Mouse (Mus musculus) liver, postnatal 0 days (tissue): ENCODE data around the gene Chst3. TPM values are rescaled to one million over a fixed set of nuclear protein-coding genes. Genes with fewer than 3 reads are reported as not detected.
A peak's percentile ranks its signal among the peaks of the same experiment; 100 is the strongest.
"Not testable (repeated sequence)": the region's sequence is repeated elsewhere in the genome, so short reads cannot be mapped to it uniquely, and the experiment has no call there.

Experiments
- ATAC-seq: fragments of 200-750 bp; cut with Nextera tagmentation; 2 replicates; pipeline ENCODE4 v1.8.0; 2017; ENCODE audit warnings: mild to moderate bottlenecking, moderate library complexity
- DNase-seq: peaks from one replicate; pipeline ENCODE4 v3.0.0-alpha.2; 2016
- H3K27ac ChIP-seq: fragments of 300-500 bp; sonication (generic); 2 replicates; pipeline ENCODE4 v1.5.1; 2014; ENCODE audit warnings: antibody characterized with exemption, moderate library complexity, mild to moderate bottlenecking, low read depth
- H3K27me3 ChIP-seq: fragments of 300-500 bp; sonication (generic); 2 replicates; pipeline ENCODE4 v1.6.1; 2014; ENCODE audit warnings: low read length, control low read depth, mixed read lengths; ENCODE audit not compliant: insufficient read depth
- H3K36me3 ChIP-seq: fragments of 300-500 bp; sonication (generic); replicated peaks from 2 replicates; pipeline ENCODE4 v1.6.1; 2014; ENCODE audit warnings: mild to moderate bottlenecking, control low read depth, low read length, moderate library complexity, mixed read lengths; ENCODE audit not compliant: insufficient read depth
- H3K4me1 ChIP-seq: fragments of 300-500 bp; sonication (generic); 2 replicates; pipeline ENCODE4 v1.6.1; 2014; ENCODE audit warnings: antibody characterized with exemption, mild to moderate bottlenecking, control low read depth; ENCODE audit not compliant: insufficient read depth
- H3K4me2 ChIP-seq: fragments of 300-500 bp; sonication (generic); 2 replicates; pipeline ENCODE4 v1.6.1; 2014; ENCODE audit warnings: low read depth, mild to moderate bottlenecking, low read length, moderate library complexity, mixed read lengths
- H3K4me3 ChIP-seq: fragments of 300-500 bp; sonication (generic); 2 replicates; pipeline ENCODE4 v1.5.1; 2014; ENCODE audit warnings: low read depth, low read length
- H3K9ac ChIP-seq: fragments of 300-500 bp; sonication (generic); replicated peaks from 2 replicates; pipeline ENCODE4 v1.6.1; 2014; ENCODE audit warnings: mild to moderate bottlenecking, moderate library complexity
- H3K9me3 ChIP-seq: fragments of 300-500 bp; sonication (generic); 2 replicates; pipeline ENCODE4 v1.6.1; 2016; ENCODE audit warnings: mild to moderate bottlenecking, control low read depth, low read length, mixed read lengths
- CTCF ChIP-seq: sonication (generic); IDR thresholded peaks from 2 replicates; pipeline ENCODE4 v1.5.1; 2016; ENCODE audit warnings: antibody characterized with exemption, low read depth
- EP300 ChIP-seq: IDR thresholded peaks from 2 replicates; pipeline ENCODE4 v1.6.1; 2016; ENCODE audit warnings: antibody characterized with exemption, low read depth, mild to moderate bottlenecking
- WGBS: fragments of 180-500 bp; shearing (Covaris S2); extraction: QIAGEN DNeasy Blood & Tissue Kit; methylation state at CpG from one replicate; pipeline ENCODE4 v1.1.7; 2014; ENCODE audit not compliant: insufficient replicate concordance; 5-methylcytosine and 5-hydroxymethylcytosine counted together
- microRNA-seq: library from miRNA; unstranded; fragments of <30 nt; microRNA quantifications from one replicate; pipeline ENCODE4, GENCODE M21; 2016
- polyA plus RNA-seq: library from polyadenylated mRNA; unstranded; fragments of >200 nt; fragmentation: Nextera tagmentation; extraction: Ambion mirVana; gene quantifications from 2 replicates; pipeline ENCODE4 v1.2.1, GENCODE M21; 2015

Chst3 gene
- polyA plus RNA-seq, 1 experiment from 2014 or later, result 0.73 TPM

- no peaks in the 10 kb centered on the region for H3K36me3 ChIP-seq
- no peaks in the 10 kb centered on the region for H3K9me3 ChIP-seq
- 86% methylated on average over 3 of the region's 3 CpGs for WGBS
- H3K9ac ChIP-seq, result no peak overlapping the region
- DNase-seq, result no peak
- no peak overlapping the region for H3K27ac ChIP-seq
- no peak overlapping the region for H3K4me2 ChIP-seq
- no peak for ATAC-seq
- no peak overlapping the region for H3K4me3 ChIP-seq
- peaks cover 3% of the 10 kb centered on the region; the same call in 1 of the 2 replicates for H3K4me1 ChIP-seq
- TF ChIP-seq CTCF (no peak), EP300 (no peak)
- no peaks in the 10 kb centered on the region for H3K27me3 ChIP-seq
These were observed 77.4 kb downstream of the Chst3 start for GRCm38 (mm10) chr10:60141656-60142160.

DNA sequence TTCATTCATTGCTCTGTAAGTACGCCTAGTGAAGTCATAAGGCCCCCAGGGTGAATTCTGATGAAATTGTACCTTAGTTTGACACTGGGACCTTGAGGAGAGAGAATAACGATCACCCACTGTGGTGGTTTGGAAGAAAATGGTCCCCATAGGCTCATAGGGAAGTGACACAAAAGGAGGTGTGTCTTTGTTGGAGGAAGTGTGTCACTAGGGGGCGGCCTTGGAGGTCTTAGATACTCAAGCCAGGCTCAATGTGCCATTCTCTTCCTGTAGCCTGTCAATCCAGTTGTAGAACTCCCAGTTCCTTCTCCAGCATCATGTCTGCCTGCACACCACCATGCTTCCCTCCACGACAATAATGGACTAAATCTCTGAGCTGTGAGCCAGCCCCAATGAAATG is 78.3 kb downstream of the Chst3 start:
- no peaks in the 10 kb centered on the region for H3K27me3 ChIP-seq
- H3K9ac ChIP-seq, result no peak overlapping the region
- DNase-seq (no peak), ATAC-seq (no peak)
- no peak overlapping the region for H3K4me3 ChIP-seq
- H3K27ac ChIP-seq, result no peak overlapping the region
- 79% methylated on average over 4 of the region's 4 CpGs for WGBS
- H3K9me3 ChIP-seq, result no peaks in the 10 kb centered on the region
- H3K4me1 ChIP-seq, result peaks cover 3% of the 10 kb centered on the region; the same call in 1 of the 2 replicates
- TF ChIP-seq EP300, result no peak
- no peak for TF ChIP-seq CTCF
- no peaks in the 10 kb centered on the region for H3K36me3 ChIP-seq
- no peak overlapping the region for H3K4me2 ChIP-seq

DNA sequence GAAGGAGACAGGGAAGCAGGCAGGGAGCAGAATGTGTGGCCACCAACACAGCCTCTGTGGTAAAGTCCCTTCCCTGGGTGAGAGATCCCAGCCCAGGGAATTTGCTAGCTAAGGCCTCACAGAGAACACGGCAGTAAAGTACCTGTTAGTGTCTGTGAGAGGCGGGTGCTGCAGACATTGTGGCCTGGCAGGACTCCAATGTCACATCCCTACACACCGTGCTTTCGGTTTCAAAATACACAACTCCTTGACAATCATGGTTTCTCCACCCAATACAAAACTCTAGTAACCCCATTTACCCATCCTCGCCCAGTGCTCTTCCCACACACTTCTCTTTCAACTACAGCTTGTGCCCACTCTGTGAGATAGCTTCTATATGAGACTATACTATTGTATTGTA is 80.4 kb downstream of the Chst3 start:
- H3K4me3 ChIP-seq, result no peak overlapping the region
- ATAC-seq (no peak), DNase-seq (no peak)
- no peaks in the 10 kb centered on the region for H3K36me3 ChIP-seq
- H3K9ac ChIP-seq, result no peak overlapping the region
- TF ChIP-seq CTCF, result no peak
- TF ChIP-seq EP300, result no peak
- no peak overlapping the region for H3K27ac ChIP-seq
- H3K27me3 ChIP-seq, result no peaks in the 10 kb centered on the region
- no peaks in the 10 kb centered on the region for H3K9me3 ChIP-seq
- H3K4me2 ChIP-seq, result no peak overlapping the region
- H3K4me1 ChIP-seq, result peaks cover 3% of the 10 kb centered on the region; the same call in 1 of the 2 replicates
- 69% methylated on average over 5 of the region's 5 CpGs for WGBS

GRCm38 (mm10) chr10:60136935-60137334 is 82.1 kb downstream of the Chst3 start:
- WGBS, result 59% methylated on average over 7 of the region's 7 CpGs
- Histone ChIP-seq H3K4me2 (no peak overlapping the region), H3K36me3 (no peaks in the 10 kb centered on the region), H3K4me3 (no peak overlapping the region), H3K4me1 (peaks cover 3% of the 10 kb centered on the region; the same call in 1 of the 2 replicates), H3K9ac (no peak overlapping the region), H3K27ac (no peak overlapping the region), H3K9me3 (no peaks in the 10 kb centered on the region), H3K27me3 (no peaks in the 10 kb centered on the region)
- no peak for ATAC-seq
- TF ChIP-seq CTCF (no peak), EP300 (no peak)
- DNase-seq, result no peak

DNA sequence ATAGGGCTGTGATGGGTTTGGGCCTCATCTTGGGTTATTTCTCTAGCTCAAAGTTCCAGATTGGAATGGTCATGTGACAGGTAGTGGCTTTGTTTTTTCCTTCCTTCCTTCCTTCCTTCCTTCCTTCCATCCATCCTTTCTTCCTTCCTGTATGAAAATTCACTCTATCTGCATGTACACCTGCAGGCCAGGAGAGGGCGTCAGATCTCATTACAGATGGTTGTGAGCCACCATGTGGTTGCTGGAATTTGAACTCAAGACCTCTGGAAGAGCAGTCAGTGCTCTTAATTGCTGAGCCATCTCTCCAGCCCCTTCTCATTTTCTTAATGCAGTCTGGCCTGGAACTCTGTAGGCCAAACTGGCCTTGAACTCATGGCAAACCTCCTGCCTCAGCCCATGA is 83.0 kb downstream of the Chst3 start:
- H3K27ac ChIP-seq, H3K4me1 ChIP-seq, DNase-seq, H3K27me3 ChIP-seq, H3K4me2 ChIP-seq, ATAC-seq, H3K36me3 ChIP-seq, H3K9ac ChIP-seq, H3K4me3 ChIP-seq, H3K9me3 ChIP-seq: not testable (repeated sequence)
- TF ChIP-seq CTCF, result 0 out of 2 replicates have a peak, but pooled peaks have one; percentile 20
- WGBS, result 65% methylated on average over 1 of the region's 1 CpGs

DNA sequence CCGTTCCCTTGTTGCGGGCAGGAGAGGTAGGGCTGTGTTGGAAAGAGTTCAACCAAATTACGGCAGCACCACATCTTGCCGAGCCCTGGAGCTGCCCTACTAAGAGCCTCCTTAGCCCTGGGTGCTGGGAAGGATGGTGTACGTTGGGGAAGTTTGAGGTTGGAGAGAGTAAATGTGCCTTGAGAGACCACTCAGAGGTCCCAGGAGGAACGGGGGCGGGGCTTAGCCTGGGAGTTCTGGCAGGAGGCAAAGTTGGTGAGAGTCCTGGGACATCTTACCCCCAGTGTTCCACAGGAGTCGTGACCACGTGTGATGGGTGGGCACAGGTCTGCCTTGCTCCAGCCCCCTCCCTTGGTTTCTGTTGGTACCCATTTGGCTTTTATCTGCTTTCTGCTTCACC is 84.9 kb downstream of the Chst3 start:
- Histone ChIP-seq H3K4me1 (peaks cover 3% of the 10 kb centered on the region; the same call in 1 of the 2 replicates), H3K4me3 (no peak overlapping the region), H3K27ac (no peak overlapping the region), H3K9me3 (no peaks in the 10 kb centered on the region), H3K36me3 (no peaks in the 10 kb centered on the region), H3K4me2 (no peak overlapping the region), H3K27me3 (no peaks in the 10 kb centered on the region), H3K9ac (no peak overlapping the region)
- TF ChIP-seq CTCF (no peak), EP300 (no peak)
- ATAC-seq (no peak), DNase-seq (no peak)
- 56% methylated on average over 9 of the region's 9 CpGs for WGBS

DNA sequence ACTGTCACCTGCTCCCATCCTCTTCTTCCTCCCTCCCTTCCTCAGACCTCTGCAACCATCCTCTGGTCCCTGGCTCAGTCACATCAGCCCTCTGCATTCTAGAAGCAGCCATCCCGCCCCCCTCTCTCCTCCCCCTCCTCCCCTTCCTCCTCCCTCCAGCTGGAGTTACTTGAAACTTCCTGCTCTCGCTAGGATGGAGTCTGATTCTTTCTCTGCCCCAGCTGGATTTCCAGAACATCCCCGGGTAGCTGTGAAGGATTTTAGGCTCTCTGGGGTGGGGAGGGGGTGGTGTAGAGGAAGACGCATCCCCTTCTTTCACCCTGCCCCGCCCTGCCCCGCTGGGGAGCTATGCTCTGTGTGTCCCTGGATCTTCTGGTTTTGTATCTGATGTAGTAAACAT is 85.6 kb downstream of the Chst3 start:
- H3K4me2 ChIP-seq, result no peak overlapping the region
- no peaks in the 10 kb centered on the region for H3K27me3 ChIP-seq
- DNase-seq, result no peak
- no peaks in the 10 kb centered on the region for H3K36me3 ChIP-seq
- H3K9ac ChIP-seq, result no peak overlapping the region
- H3K27ac ChIP-seq, result no peak overlapping the region
- 33% methylated on average over 6 of the region's 6 CpGs for WGBS
- TF ChIP-seq CTCF (no peak), EP300 (no peak)
- ATAC-seq, result no peak
- peaks cover 3% of the 10 kb centered on the region; the same call in 1 of the 2 replicates for H3K4me1 ChIP-seq
- H3K4me3 ChIP-seq, result no peak overlapping the region
- no peaks in the 10 kb centered on the region for H3K9me3 ChIP-seq

Small RNA genes within 50 kb of the gene (microRNA-seq; reads per million reads assigned to microRNA genes)
- gene Gm22117, result not detected

Other genes starting within 250 kb of the Chst3 start
- 14.1 and 14.7 TPM in 2 replicates for gene Ascc1, start 216.5 kb downstream of the Chst3 start, polyA plus RNA-seq
- gene Anapc16, start 216.1 kb downstream of the Chst3 start, polyA plus RNA-seq, result 37.3 and 37.7 TPM in 2 replicates
- gene Spock2, start 113.0 kb downstream of the Chst3 start, polyA plus RNA-seq, result 0.09 and 0.11 TPM in 2 replicates
- gene Psap, start 58.4 kb upstream of the Chst3 start, polyA plus RNA-seq, result 105 and 110 TPM in 2 replicates
- gene Vsir, start 127.6 kb upstream of the Chst3 start, polyA plus RNA-seq, result 11.4 and 11.9 TPM in 2 replicates
- not detected in 2 replicates for gene Gm17455, start 180.5 kb upstream of the Chst3 start, polyA plus RNA-seq